Comparison of ENCODE assay signal across 15 mouse cellular contexts in the genomic region with DNA sequence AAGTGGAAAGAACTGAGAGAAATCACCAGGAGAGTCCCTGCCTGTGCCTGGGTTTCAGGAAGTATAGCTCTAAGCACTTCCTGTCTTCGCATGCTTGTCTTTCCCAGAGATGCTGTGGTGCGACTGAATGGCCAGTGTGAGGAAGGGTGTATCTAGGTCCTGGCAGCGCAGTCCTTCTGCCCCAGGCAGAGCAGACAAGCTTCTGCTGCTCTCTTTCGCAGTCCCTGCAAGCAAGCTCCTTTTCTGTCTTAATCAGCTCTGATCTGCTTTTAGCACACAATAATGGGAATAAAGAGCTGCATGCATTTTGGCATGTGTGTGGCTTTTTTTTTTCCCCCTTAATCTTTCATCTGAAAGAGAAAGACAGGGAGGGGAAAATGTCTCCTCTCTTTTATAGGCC.
DNase-seq lines count a peak whose midpoint lies in the region; ATAC-seq and TF ChIP-seq lines count a peak whose summit lies in the region.
"Had no signal": no experiment of that assay in that cellular context is flagged by ENCODE, and none has a peak within 500 bp of the region (broad histone marks: within the 10 kb centered on the region; RNA-seq: fewer than 3 reads in every experiment).

No protein-coding gene starts in this region.

- H3K9ac ChIP-seq in midbrain, postnatal 0 days (replicated peaks; ENCODE audit: low read length, poor library complexity, severe bottlenecking), result no peak overlapping the region
- peak overlapping the region; percentile 24 for H3K9ac ChIP-seq in forebrain, embryonic 11.5 days (ENCODE audit: low read length)
- peak overlapping the region; percentile 46; the same call in 1 of the 2 replicates for H3K9ac ChIP-seq in forebrain, embryonic 16.5 days (replicated peaks; ENCODE audit: low read depth, low read length)
- H3K9ac ChIP-seq in midbrain, embryonic 14.5 days (replicated peaks; ENCODE audit: low read length), result no peak overlapping the region; the same call in 1 of the 2 replicates
- H3K9ac ChIP-seq: embryonic facial prominence, embryonic 13.5 days had no signal

- no peaks in the 10 kb centered on the region for H3K9me3 ChIP-seq in midbrain, embryonic 10.5 days (replicated peaks)
- no peaks in the 10 kb centered on the region for H3K9me3 ChIP-seq in midbrain, postnatal 0 days (ENCODE audit: low read length)
- no peaks in the 10 kb centered on the region for H3K9me3 ChIP-seq in forebrain, embryonic 11.5 days (ENCODE audit: control insufficient read depth, low read length)
- no peaks in the 10 kb centered on the region for H3K9me3 ChIP-seq in forebrain, embryonic 16.5 days (ENCODE audit: control insufficient read depth, low read length)
- no peaks in the 10 kb centered on the region for H3K9me3 ChIP-seq in midbrain, embryonic 14.5 days (ENCODE audit: control insufficient read depth, low read length)
- H3K9me3 ChIP-seq: embryonic facial prominence, embryonic 13.5 days had no signal

- no peak for ATAC-seq in midbrain, postnatal 0 days (ENCODE audit: low FRiP score)
- peak; percentile 71 for ATAC-seq in forebrain, embryonic 11.5 days (replicated peaks; ENCODE audit: low FRiP score)
- peak; percentile 83 for ATAC-seq in forebrain, embryonic 16.5 days
- ATAC-seq in midbrain, embryonic 14.5 days (ENCODE audit: low FRiP score, low TSS enrichment), result peak; percentile 20; the same call in 1 of the 2 replicates

- H3K4me1 ChIP-seq in midbrain, embryonic 10.5 days, result peaks cover 18% of the 10 kb centered on the region
- no peaks in the 10 kb centered on the region for H3K4me1 ChIP-seq in midbrain, postnatal 0 days (ENCODE audit: insufficient read depth, low read length)
- peaks cover 7% of the 10 kb centered on the region; the same call in 1 of the 2 replicates for H3K4me1 ChIP-seq in forebrain, embryonic 11.5 days (replicated peaks; ENCODE audit: control insufficient read depth, insufficient read depth, low read length)
- peaks cover 17% of the 10 kb centered on the region for H3K4me1 ChIP-seq in forebrain, embryonic 16.5 days (replicated peaks; ENCODE audit: control insufficient read depth, insufficient read depth, low read length)
- H3K4me1 ChIP-seq in midbrain, embryonic 14.5 days (ENCODE audit: control insufficient read depth, insufficient read depth, low read length), result peaks cover 12% of the 10 kb centered on the region
- H3K4me1 ChIP-seq: embryonic facial prominence, embryonic 13.5 days had no signal

- TF ChIP-seq CTCF in midbrain, postnatal 0 days (IDR thresholded peaks at IDR 0.05), result no peak

- no peak overlapping the region for H3K4me2 ChIP-seq in midbrain, postnatal 0 days (ENCODE audit: low read depth, low read length, poor library complexity, severe bottlenecking)
- H3K4me2 ChIP-seq in forebrain, embryonic 11.5 days (ENCODE audit: low read depth, low read length, severe bottlenecking), result no peak overlapping the region
- no peak overlapping the region for H3K4me2 ChIP-seq in forebrain, embryonic 16.5 days (ENCODE audit: low read length)
- H3K4me2 ChIP-seq in midbrain, embryonic 14.5 days (ENCODE audit: low read length), result no peak overlapping the region
- H3K4me2 ChIP-seq: embryonic facial prominence, embryonic 13.5 days had no signal

- no peaks in the 10 kb centered on the region for H3K36me3 ChIP-seq in midbrain, embryonic 10.5 days
- no peaks in the 10 kb centered on the region for H3K36me3 ChIP-seq in midbrain, postnatal 0 days (ENCODE audit: insufficient read depth, low read length)
- H3K36me3 ChIP-seq in forebrain, embryonic 11.5 days (ENCODE audit: control insufficient read depth, insufficient read depth, low read length), result no peaks in the 10 kb centered on the region
- H3K36me3 ChIP-seq in forebrain, embryonic 16.5 days (ENCODE audit: control insufficient read depth, insufficient read depth), result no peaks in the 10 kb centered on the region
- H3K36me3 ChIP-seq in midbrain, embryonic 14.5 days (ENCODE audit: control insufficient read depth, insufficient read depth, low read length), result no peaks in the 10 kb centered on the region
- H3K36me3 ChIP-seq: embryonic facial prominence, embryonic 13.5 days had no signal

- H3K27ac ChIP-seq in midbrain, embryonic 10.5 days (replicated peaks), result peak overlapping the region; percentile 52; the same call in 1 of the 2 replicates
- H3K27ac ChIP-seq in midbrain, postnatal 0 days (ENCODE audit: low read depth, low read length), result no peak overlapping the region
- H3K27ac ChIP-seq in forebrain, embryonic 11.5 days (ENCODE audit: low read depth, low read length), result peak overlapping the region; percentile 62
- peak overlapping the region; percentile 94 for H3K27ac ChIP-seq in forebrain, embryonic 16.5 days (ENCODE audit: low read length)
- H3K27ac ChIP-seq in midbrain, embryonic 14.5 days (replicated peaks; ENCODE audit: low read depth, low read length), result peak overlapping the region; percentile 27; the same call in 1 of the 2 replicates
- H3K27ac ChIP-seq: embryonic facial prominence, embryonic 13.5 days had no signal

- no peak overlapping the region for H3K4me3 ChIP-seq in midbrain, embryonic 10.5 days
- no peak overlapping the region for H3K4me3 ChIP-seq in midbrain, postnatal 0 days (ENCODE audit: low read depth, low read length)
- no peak overlapping the region for H3K4me3 ChIP-seq in forebrain, embryonic 11.5 days (ENCODE audit: low read depth, low read length)
- no peak overlapping the region for H3K4me3 ChIP-seq in forebrain, embryonic 16.5 days (replicated peaks; ENCODE audit: low read length)
- no peak overlapping the region for H3K4me3 ChIP-seq in midbrain, embryonic 14.5 days (replicated peaks; ENCODE audit: low read depth, low read length)
- H3K4me3 ChIP-seq: embryonic facial prominence, embryonic 13.5 days had no signal

- WGBS in midbrain, embryonic 10.5 days, result 26% methylated on average over 4 of the region's 4 CpGs
- 31% methylated on average over 4 of the region's 4 CpGs for whole genome bisulfite sequencing in midbrain, postnatal 0 days
- 9% methylated on average over 4 of the region's 4 CpGs for WGBS in forebrain, embryonic 11.5 days
- 7% methylated on average over 4 of the region's 4 CpGs for WGBS in forebrain, embryonic 16.5 days
- WGBS in midbrain, embryonic 14.5 days, result 11% methylated on average over 4 of the region's 4 CpGs

- no peaks in the 10 kb centered on the region for H3K27me3 ChIP-seq in midbrain, embryonic 10.5 days (ENCODE audit: low read depth, poor library complexity, severe bottlenecking)
- H3K27me3 ChIP-seq in midbrain, postnatal 0 days (ENCODE audit: insufficient read depth, low read length), result no peaks in the 10 kb centered on the region
- H3K27me3 ChIP-seq in forebrain, embryonic 11.5 days (ENCODE audit: control insufficient read depth, insufficient read depth, low read length), result no peaks in the 10 kb centered on the region
- H3K27me3 ChIP-seq in forebrain, embryonic 16.5 days (replicated peaks; ENCODE audit: control insufficient read depth, insufficient read depth, low read length), result no peaks in the 10 kb centered on the region
- no peaks in the 10 kb centered on the region for H3K27me3 ChIP-seq in midbrain, embryonic 14.5 days (ENCODE audit: control insufficient read depth, insufficient read depth, low read length)
- H3K27me3 ChIP-seq: embryonic facial prominence, embryonic 13.5 days had no signal

- peak; percentile 27 for DNase-seq in midbrain, embryonic 10.5 days (ENCODE audit: low spot score)
- no peak for DNase-seq in midbrain, postnatal 0 days (ENCODE audit: low spot score)
- peak; percentile 61 for DNase-seq in forebrain, embryonic 11.5 days (ENCODE audit: low spot score)
- peak; percentile 49 for DNase-seq in midbrain, embryonic 14.5 days
- DNase-seq in gastrocnemius, postnatal 25 days, result no peak
- no peak for DNase-seq in adrenal gland, postnatal 4 days (ENCODE audit: low spot score in 2 of 2)
- DNase-seq: cerebellum, adult 11 months; cerebellum, postnatal 25 days; heart, postnatal 4 days; kidney, adult 2 months; kidney, postnatal 14 days; layer of hippocampus, adult 9-11 months; thymus, postnatal 25 days had no signal

Comparison
In these comparisons a context has a peak if more than half of its experiments do, and no peak if none do; other contexts are left out.
1. DNase-seq: peak in midbrain, embryonic 10.5 days (single experiment), forebrain, embryonic 11.5 days (single experiment) and midbrain, embryonic 14.5 days (single experiment); none in midbrain, postnatal 0 days (single experiment), gastrocnemius, postnatal 25 days (single experiment) and adrenal gland, postnatal 4 days (0 of 2).
2. H3K9ac ChIP-seq: peak in forebrain, embryonic 11.5 days (single experiment) and forebrain, embryonic 16.5 days (single experiment); none in midbrain, postnatal 0 days (single experiment) and midbrain, embryonic 14.5 days (single experiment).